Mouse (Mus musculus) CH12.LX (cell line): ENCODE results near the gene Ints4. TPM values are rescaled to one million over a fixed set of nuclear protein-coding genes. Genes with fewer than 3 reads are reported as not detected.

Source experiments
- DNase-seq: peaks from one replicate; pipeline ENCODE4 v3.0.0-alpha.2; 2013; ENCODE audit errors: extremely low read depth
- H3K27ac ChIP-seq: 2 replicates; pipeline ENCODE4 v1.5.1; 2012; ENCODE audit warnings: low read depth, mild to moderate bottlenecking, control low read depth, moderate library complexity; ENCODE audit not compliant: insufficient read depth
- H3K27me3 ChIP-seq: replicated peaks from 2 replicates; pipeline ENCODE3; 2012; ENCODE audit warnings: inconsistent platforms
- H3K36me3 ChIP-seq, 2 experiments: replicated peaks in 1 of 2; 2 replicates each; pipeline versions ENCODE3 to v1.6.1; 2012; ENCODE audit warnings: inconsistent platforms in 1 of 2, low read length in 1 of 2, mild to moderate bottlenecking in 1 of 2, mixed read lengths in 1 of 2, moderate library complexity in 1 of 2; ENCODE audit not compliant: control insufficient read depth in 1 of 2, insufficient read depth in 1 of 2
- H3K4me1 ChIP-seq, 2 experiments: 2 replicates each; pipeline ENCODE4 v1.6.1; 2012; ENCODE audit warnings: inconsistent platforms in 1 of 2, moderate library complexity in 1 of 2; ENCODE audit not compliant: insufficient read depth in 2 of 2, control insufficient read depth in 1 of 2
- H3K4me2 ChIP-seq: 2 replicates; pipeline ENCODE4 v1.6.1; 2012; ENCODE audit warnings: low read depth, mild to moderate bottlenecking, control low read depth; ENCODE audit not compliant: poor library complexity, insufficient read depth, severe bottlenecking
- H3K4me3 ChIP-seq, 3 experiments: fragments of 150-350 bp in 1 of 3; sonication (generic) in 1 of 3; replicated peaks in 1 of 3; 2 replicates each; pipeline versions ENCODE3 to v1.5.1; 2011 to 2012; ENCODE audit warnings: low read depth in 2 of 3, low read length in 2 of 3, mild to moderate bottlenecking in 2 of 3, moderate library complexity in 2 of 3, control low read depth in 1 of 3, improper control_type of control experiment in 1 of 3, inconsistent platforms in 1 of 3, mixed read lengths in 1 of 3; ENCODE audit not compliant: poor library complexity in 1 of 3
- H3K79me2 ChIP-seq: replicated peaks from 2 replicates; pipeline ENCODE4 v1.6.1; 2012; ENCODE audit warnings: mild to moderate bottlenecking, moderate library complexity; ENCODE audit not compliant: control insufficient read depth, poor library complexity, insufficient read depth, severe bottlenecking; ENCODE audit errors: extremely low read depth
- H3K9ac ChIP-seq: 2 replicates; pipeline ENCODE4 v1.6.1; 2012; ENCODE audit warnings: low read depth, mild to moderate bottlenecking, control low read depth, moderate library complexity; ENCODE audit not compliant: insufficient read depth
- H3K9me3 ChIP-seq: replicated peaks from 2 replicates; pipeline ENCODE3; 2012; ENCODE audit warnings: low read length, inconsistent platforms, mixed read lengths
- BHLHE40 ChIP-seq: IDR thresholded peaks from 2 replicates; pipeline ENCODE4 v1.6.1; 2011; ENCODE audit warnings: mild to moderate bottlenecking, low read depth, low read length, improper control_type of control experiment
- CHD1 ChIP-seq: IDR thresholded peaks from 2 replicates; pipeline ENCODE4 v1.6.1; 2012; ENCODE audit warnings: low read depth, low read length, improper control_type of control experiment, inconsistent platforms
- E2F4 ChIP-seq: IDR thresholded peaks from 2 replicates; pipeline ENCODE4 v1.6.1; 2011; ENCODE audit warnings: low read depth, low read length, improper control_type of control experiment; ENCODE audit not compliant: insufficient replicate concordance
- EP300 ChIP-seq: IDR thresholded peaks from 2 replicates; pipeline ENCODE4 v1.6.1; 2011; ENCODE audit warnings: low read length, improper control_type of control experiment
- HCFC1 ChIP-seq: IDR thresholded peaks from 2 replicates; pipeline ENCODE4 v1.6.1; 2012; ENCODE audit warnings: low read depth, mild to moderate bottlenecking, inconsistent platforms, low read length, improper control_type of control experiment
- JUND ChIP-seq: conservative IDR thresholded peaks from 2 replicates; pipeline ENCODE4 v1.6.1; 2011; ENCODE audit warnings: low read depth, low read length, improper control_type of control experiment
- KAT2A ChIP-seq: IDR thresholded peaks from 2 replicates; pipeline ENCODE4 v1.6.1; 2012; ENCODE audit warnings: low read length, improper control_type of control experiment, inconsistent platforms; ENCODE audit not compliant: insufficient replicate concordance
- MAX ChIP-seq: IDR thresholded peaks from 2 replicates; pipeline ENCODE4 v1.6.1; 2011; ENCODE audit warnings: low read length, improper control_type of control experiment
- MAZ ChIP-seq: IDR thresholded peaks from 2 replicates; pipeline ENCODE4 v1.6.1; 2012; ENCODE audit warnings: low read depth, mild to moderate bottlenecking, inconsistent platforms, low read length, improper control_type of control experiment, moderate library complexity
- MYC ChIP-seq: IDR thresholded peaks from 2 replicates; pipeline ENCODE4 v1.6.1; 2011; ENCODE audit warnings: low read depth, mild to moderate bottlenecking, improper control_type of control experiment, low read length
- NELFE ChIP-seq: IDR thresholded peaks from 2 replicates; pipeline ENCODE4 v1.6.1; 2011; ENCODE audit warnings: low read depth, low read length, improper control_type of control experiment
- NRF1 ChIP-seq: IDR thresholded peaks from 2 replicates; pipeline ENCODE4 v1.6.1; 2014; ENCODE audit warnings: low read depth, mild to moderate bottlenecking, inconsistent platforms, low read length, improper control_type of control experiment, moderate library complexity
- POLR2AphosphoS2 ChIP-seq: IDR thresholded peaks from 2 replicates; pipeline ENCODE4 v1.6.1; 2011; ENCODE audit warnings: low read depth, low read length, improper control_type of control experiment
- RAD21 ChIP-seq: IDR thresholded peaks from 2 replicates; pipeline ENCODE4 v1.6.1; 2011; ENCODE audit warnings: low read depth, mild to moderate bottlenecking, low read length, improper control_type of control experiment, moderate library complexity
- UBTF ChIP-seq: IDR thresholded peaks from 2 replicates; pipeline ENCODE4 v1.6.1; 2012; ENCODE audit warnings: low read depth, mild to moderate bottlenecking, inconsistent platforms, low read length, improper control_type of control experiment, moderate library complexity
- ZC3H11A ChIP-seq: IDR thresholded peaks from 2 replicates; pipeline ENCODE4 v1.6.1; 2012; ENCODE audit warnings: low read depth, mild to moderate bottlenecking, inconsistent platforms, low read length, improper control_type of control experiment
- ZNF384 ChIP-seq: IDR thresholded peaks from 2 replicates; pipeline ENCODE4 v1.6.1; 2012; ENCODE audit warnings: low read depth, low read length, improper control_type of control experiment, inconsistent platforms
- dilution Hi-C: fragments of 300-500 bp; cut with MboI; formaldehyde crosslinking; loops from 2 replicates; pipeline ENCODE4 v1.14.3; 2020; ENCODE audit warnings: low sequenced_read_pairs; ENCODE audit not compliant: extremely low pct_unique_long_range_greater_than_20kb, extremely low pct_ligation_motif_present
- in situ Hi-C: fragments of 300-500 bp; cut with MboI; formaldehyde crosslinking; loops from 3 replicates; pipeline ENCODE4 v1.14.3; 2019; ENCODE audit warnings: low sequenced_read_pairs, low pct_ligation_motif_present, low pct_unique_long_range_greater_than_20kb, mixed read lengths
- polyA plus RNA-seq: library from polyadenylated mRNA; unstranded; fragments of >175 nt; gene quantifications from 2 replicates; pipeline ENCODE4 v1.2.1, GENCODE M21; 2012; ENCODE audit warnings: low read depth; ENCODE audit not compliant: insufficient read length
- total RNA-seq, 2 experiments: library from RNA; depleted of rRNA; stranded (reverse); fragments of 300-350 nt in 1 of 2; fragments of >200 nt in 1 of 2; gene quantifications; 2 replicates each; pipeline ENCODE4 v1.2.3; 2012 to 2014

Ints4 gene
- total and polyA plus RNA-seq, 3 experiments: 46.6 to 77.2 (median 67.9) TPM

DNA sequence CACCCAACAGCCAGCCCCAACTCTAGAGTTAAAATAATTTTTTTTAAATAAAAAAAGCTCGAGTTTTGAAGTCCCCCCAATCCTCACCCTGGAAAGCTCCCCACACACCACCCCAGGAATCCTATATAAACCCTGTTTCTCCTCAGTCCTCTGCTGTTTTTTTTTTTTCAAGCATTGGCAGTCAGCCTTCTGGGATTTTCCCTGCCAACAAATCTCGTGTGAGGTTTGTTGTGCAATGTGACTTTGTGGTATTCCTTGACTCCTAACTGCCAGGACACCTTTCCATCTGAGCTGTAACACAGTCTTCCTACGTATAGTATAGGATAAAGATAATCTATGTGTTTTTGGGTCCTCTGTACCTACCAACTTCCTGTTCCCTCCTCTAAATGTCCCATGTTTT lies 1.4 kb upstream of the Ints4 start:
- dilution Hi-C loops: no loop called here
- Histone ChIP-seq H3K4me2 (peak overlapping the region; percentile 11; the same call in 1 of the 2 replicates), H3K79me2 (peaks cover 28% of the 10 kb centered on the region), H3K4me1 (peaks cover 7 to 42% of the 10 kb centered on the region in 2 experiments; a peak in 3 of 4 replicates), H3K9ac (no peak overlapping the region), H3K9me3 (no peaks in the 10 kb centered on the region), H3K27me3 (no peaks in the 10 kb centered on the region), H3K4me3 (no peak overlapping the region), H3K36me3 (peaks cover 3 to 10% of the 10 kb centered on the region in 2 experiments), H3K27ac (no peak overlapping the region)
- DNase-seq: no peak
- in situ Hi-C loops: no loop called here
- TF ChIP-seq BHLHE40 (peak; percentile 43; the same call in 1 of the 2 replicates), ZNF384 (peak; percentile 74), NELFE (no peak)

DNA sequence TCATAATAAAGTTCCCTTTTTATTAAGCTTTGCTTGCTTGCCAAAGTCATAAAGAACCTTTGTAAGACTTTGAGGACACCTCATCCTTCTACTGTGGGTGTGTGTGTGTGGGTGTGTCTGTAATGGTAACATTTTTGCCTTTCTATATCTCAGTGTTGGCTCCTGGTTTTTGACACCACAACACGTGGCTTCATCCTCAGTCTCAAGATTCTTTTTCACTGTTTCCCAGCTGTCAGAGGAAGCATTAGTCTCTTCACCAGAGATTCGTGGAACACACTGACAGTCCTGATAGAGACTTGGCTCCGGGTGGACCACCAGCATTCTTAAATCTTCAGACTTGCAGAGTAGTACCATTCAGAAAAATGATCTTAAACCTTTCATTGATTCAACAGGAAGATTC lies 466 bp upstream of the Ints4 start:
- no peaks in the 10 kb centered on the region for H3K9me3 ChIP-seq
- TF ChIP-seq NELFE (no peak), MAX (peak; percentile 54; the same call in 1 of the 2 replicates), HCFC1 (no peak)
- dilution Hi-C loops: no loop called here
- H3K36me3 ChIP-seq: peaks cover 8 to 18% of the 10 kb centered on the region in 2 experiments
- no peak overlapping the region for H3K27ac ChIP-seq
- peaks cover 30% of the 10 kb centered on the region for H3K79me2 ChIP-seq
- peak overlapping the region; percentile 80 for H3K4me2 ChIP-seq
- H3K4me1 ChIP-seq: peaks cover 7 to 47% of the 10 kb centered on the region in 2 experiments; a peak in 3 of 4 replicates
- H3K9ac ChIP-seq: peak overlapping the region; percentile 58
- no peaks in the 10 kb centered on the region for H3K27me3 ChIP-seq
- no peak for DNase-seq
- in situ Hi-C loops: no loop called here
- peak overlapping the region; percentile 38 to 71 (median 45) for H3K4me3 ChIP-seq

DNA sequence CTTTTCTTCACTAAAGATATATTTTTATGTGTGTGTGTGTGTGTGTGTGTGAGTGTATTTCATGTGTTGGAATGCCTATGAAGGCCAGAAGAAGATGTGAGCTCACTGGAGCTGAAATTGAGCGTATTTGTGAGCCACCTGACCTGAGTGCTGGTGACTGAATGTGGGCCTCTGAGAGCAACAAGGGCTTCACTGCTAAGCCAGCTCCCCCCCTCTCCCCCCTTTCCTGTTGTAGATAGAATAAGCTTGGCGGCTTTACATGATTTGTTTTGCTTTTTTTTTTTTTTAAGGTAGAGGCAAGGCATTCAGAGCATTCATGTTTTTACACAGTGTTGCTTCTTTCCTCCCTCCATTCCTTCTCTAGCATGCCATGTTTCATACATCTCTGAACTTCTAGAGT lies 2.6 kb downstream of the Ints4 start:
- Histone ChIP-seq H3K27ac (no peak overlapping the region), H3K36me3 (peaks cover 25 to 46% of the 10 kb centered on the region in 2 experiments), H3K4me3 (no peak overlapping the region), H3K9ac (no peak overlapping the region), H3K4me1 (peaks cover 7 to 47% of the 10 kb centered on the region in 2 experiments; a peak in 3 of 4 replicates), H3K9me3 (no peaks in the 10 kb centered on the region), H3K27me3 (no peaks in the 10 kb centered on the region), H3K4me2 (no peak overlapping the region; the same call in 1 of the 2 replicates), H3K79me2 (peaks cover 30% of the 10 kb centered on the region)
- no peak for DNase-seq
- in situ Hi-C loops (no loop called here), dilution Hi-C loops (no loop called here)
- TF ChIP-seq NELFE: no peak
- TF ChIP-seq POLR2AphosphoS2: no peak
- TF ChIP-seq CHD1: no peak
- TF ChIP-seq UBTF: no peak
- no peak for TF ChIP-seq NRF1
- no peak for TF ChIP-seq JUND
- TF ChIP-seq RAD21: no peak
- no peak for TF ChIP-seq KAT2A
- TF ChIP-seq MAZ: no peak
- no peak for TF ChIP-seq ZC3H11A
- TF ChIP-seq MYC: no peak
- no peak for TF ChIP-seq EP300
- no peak for TF ChIP-seq E2F4
